Mouse (Mus musculus) E14TG2a.4 (cell line): ENCODE measurements at regions not wholly inside any gene's neighbourhood (a gene's known extent, or its start where the extent isn't known, plus 50 kb on each side); places are given as distances from the start of the nearest gene placed in this dataset.

Experiments used
- H3K27me3 ChIP-seq: 2 replicates; pipeline ENCODE4 v1.6.1; 2014; ENCODE audit warnings: low read length, control low read depth; ENCODE audit not compliant: insufficient read depth
- H3K36me3 ChIP-seq: 2 replicates; pipeline ENCODE4 v1.6.1; 2014; ENCODE audit warnings: low read length, control low read depth; ENCODE audit not compliant: insufficient read depth
- H3K4me1 ChIP-seq: replicated peaks from 2 replicates; pipeline ENCODE4 v1.6.1; 2014; ENCODE audit warnings: low read depth, low read length, control low read depth
- H3K4me3 ChIP-seq: replicated peaks from 2 replicates; pipeline ENCODE4 v1.5.1; 2014; ENCODE audit warnings: mild to moderate bottlenecking, low read length
- H3K9me3 ChIP-seq: 2 replicates; pipeline ENCODE4 v1.6.1; 2014; ENCODE audit warnings: low read length, control low read depth
- CTCF ChIP-seq: conservative IDR thresholded peaks from 2 replicates; pipeline ENCODE4 v1.5.1; 2014; ENCODE audit warnings: low read length
- NANOG ChIP-seq: IDR thresholded peaks from 2 replicates; pipeline ENCODE4 v1.6.1; 2014; ENCODE audit warnings: borderline replicate concordance, low read length, mixed read lengths
- POU5F1 ChIP-seq: IDR thresholded peaks from 2 replicates; pipeline ENCODE4 v1.6.1; 2014; ENCODE audit warnings: low read length, borderline replicate concordance

DNA sequence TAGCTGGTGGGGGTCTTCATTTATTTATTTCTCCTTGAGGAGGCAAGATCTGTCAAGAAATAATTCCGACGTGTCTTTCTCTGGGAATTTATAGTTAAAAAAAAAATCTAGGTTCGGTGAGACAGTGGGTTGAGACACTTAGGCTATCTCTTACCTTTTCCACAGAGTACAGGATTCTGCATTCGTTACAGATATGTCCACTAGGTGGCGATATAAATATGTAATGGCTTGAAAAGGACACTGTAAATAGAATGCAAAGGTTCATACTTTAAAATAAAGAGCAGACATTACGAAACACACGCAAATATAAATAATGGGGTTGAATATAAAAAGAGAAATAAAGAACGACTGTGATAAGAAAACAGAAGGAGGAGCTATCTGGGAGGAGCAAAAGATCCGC lies 517.5 kb downstream of the Cps1 start:
- Histone ChIP-seq H3K27me3 (no peaks in the 10 kb centered on the region), H3K36me3 (no peaks in the 10 kb centered on the region), H3K4me1 (no peaks in the 10 kb centered on the region), H3K9me3 (no peaks in the 10 kb centered on the region), H3K4me3 (no peak overlapping the region)
- TF ChIP-seq NANOG = no peak
- TF ChIP-seq CTCF = peak; percentile 38

GRCm38 (mm10) chr1:67640766-67641165 lies 517.9 kb downstream of the Cps1 start:
- H3K4me1 ChIP-seq = no peaks in the 10 kb centered on the region
- H3K27me3 ChIP-seq = no peaks in the 10 kb centered on the region
- H3K4me3 ChIP-seq = no peak overlapping the region
- no peaks in the 10 kb centered on the region for H3K36me3 ChIP-seq
- H3K9me3 ChIP-seq = no peaks in the 10 kb centered on the region
- TF ChIP-seq CTCF (no peak), NANOG (no peak), POU5F1 (no peak)

- TF ChIP-seq NANOG (no peak), CTCF (0 out of 2 replicates have a peak, but pooled peaks have one; percentile 3), POU5F1 (no peak)
- no peaks in the 10 kb centered on the region for H3K27me3 ChIP-seq
- H3K36me3 ChIP-seq = no peaks in the 10 kb centered on the region
- no peaks in the 10 kb centered on the region for H3K4me1 ChIP-seq
- H3K4me3 ChIP-seq = no peak overlapping the region
- no peaks in the 10 kb centered on the region for H3K9me3 ChIP-seq
These were observed 520.8 kb downstream of the Cps1 start for GRCm38 (mm10) chr1:67643627-67644026.
